Mouse (Mus musculus) heart, adult 2 months (tissue): ENCODE measurements around the gene Mbnl2.

Source experiments
- CTCF ChIP-seq: fragments of 200-600 bp; IDR thresholded peaks from 2 replicates; pipeline ENCODE4 v1.8.1; 2022; ENCODE audit warnings: antibody characterized with exemption, mild to moderate bottlenecking, moderate library complexity
- POLR2A ChIP-seq: fragments of 200-500 bp; IDR thresholded peaks from 2 replicates; pipeline ENCODE4 v1.6.1; 2011; ENCODE audit warnings: mild to moderate bottlenecking, low read depth, low read length, control low read depth; ENCODE audit not compliant: insufficient read depth

DNA sequence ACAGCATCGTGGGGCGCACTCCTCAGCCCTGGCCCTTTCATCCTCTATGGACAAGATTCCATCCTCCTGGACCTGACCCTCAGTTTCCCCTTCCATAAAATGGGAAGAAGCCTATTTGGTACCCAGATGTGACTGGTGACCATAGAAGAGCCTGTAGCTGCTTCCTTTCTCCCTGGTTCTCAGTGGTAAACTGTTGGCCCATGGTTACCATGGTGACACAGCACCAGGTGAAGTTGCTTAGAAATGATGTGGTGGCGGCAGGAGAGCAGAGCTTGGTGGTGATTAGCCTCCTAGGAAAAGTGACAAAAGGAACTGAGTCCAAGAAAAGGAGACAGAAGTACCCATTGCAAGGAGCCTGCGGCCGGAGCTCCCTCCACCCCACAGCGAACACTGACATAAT lies 34.2 kb downstream of the Mbnl2 start:
- no peak for TF ChIP-seq CTCF
- no peak for TF ChIP-seq POLR2A
